Mouse (Mus musculus) ovary, adult 18-20 months (tissue): ENCODE results near the gene Tmtc2.

Source experiments
- DNase-seq: peaks from one replicate; pipeline ENCODE4 v3.0.0; 2022; ENCODE audit warnings: low spot score, mixed read lengths

Tmtc2 gene

GRCm38 (mm10) chr10:105495248-105495647 lies 79.0 kb downstream of the Tmtc2 start:
- DNase-seq: no peak

GRCm38 (mm10) chr10:105492485-105492884 lies 81.8 kb downstream of the Tmtc2 start:
- no peak for DNase-seq

GRCm38 (mm10) chr10:105490748-105491147 lies 83.5 kb downstream of the Tmtc2 start:
- no peak for DNase-seq

GRCm38 (mm10) chr10:105489970-105490735 lies 84.1 kb downstream of the Tmtc2 start:
- DNase-seq: peak; percentile 45

- DNase-seq: no peak
Observed at GRCm38 (mm10) chr10:105486977-105487376, 87.3 kb downstream of the Tmtc2 start.

- no peak for DNase-seq
Observed at GRCm38 (mm10) chr10:105484355-105485094, 89.7 kb downstream of the Tmtc2 start.

GRCm38 (mm10) chr10:105479771-105480170 lies 94.5 kb downstream of the Tmtc2 start:
- DNase-seq: no peak

GRCm38 (mm10) chr10:105477623-105478238 lies 96.5 kb downstream of the Tmtc2 start:
- no peak for DNase-seq

- no peak for DNase-seq
Observed at GRCm38 (mm10) chr10:105474162-105474830, 100.0 kb downstream of the Tmtc2 start.

- DNase-seq: no peak
Observed at GRCm38 (mm10) chr10:105464378-105464777, 109.9 kb downstream of the Tmtc2 start.

GRCm38 (mm10) chr10:105453441-105453840 lies 120.8 kb downstream of the Tmtc2 start:
- no peak for DNase-seq

- DNase-seq: no peak
Observed at GRCm38 (mm10) chr10:105447191-105447590, 127.1 kb downstream of the Tmtc2 start.

GRCm38 (mm10) chr10:105444309-105444708 lies 129.9 kb downstream of the Tmtc2 start:
- no peak for DNase-seq

GRCm38 (mm10) chr10:105434879-105435278 lies 139.4 kb downstream of the Tmtc2 start:
- DNase-seq: no peak

- DNase-seq: no peak
Observed at GRCm38 (mm10) chr10:105430885-105431284, 143.4 kb downstream of the Tmtc2 start.

GRCm38 (mm10) chr10:105430232-105430631 lies 144.0 kb downstream of the Tmtc2 start:
- DNase-seq: no peak

- no peak for DNase-seq
Observed at GRCm38 (mm10) chr10:105428080-105428479, 146.2 kb downstream of the Tmtc2 start.

GRCm38 (mm10) chr10:105427625-105428024 lies 146.6 kb downstream of the Tmtc2 start:
- DNase-seq: no peak

- no peak for DNase-seq
Observed at GRCm38 (mm10) chr10:105425052-105425451, 149.2 kb downstream of the Tmtc2 start.

GRCm38 (mm10) chr10:105423187-105423586 lies 151.1 kb downstream of the Tmtc2 start:
- DNase-seq: no peak

- no peak for DNase-seq
Observed at GRCm38 (mm10) chr10:105417845-105418383, 156.3 kb downstream of the Tmtc2 start.

- DNase-seq: no peak
Observed at GRCm38 (mm10) chr10:105416601-105417000, 157.7 kb downstream of the Tmtc2 start.
